Mouse (Mus musculus) small intestine, adult 10 weeks (tissue): Measurements from ENCODE around the gene Insyn1. TPM values are rescaled to one million over a fixed set of nuclear protein-coding genes. Genes with fewer than 3 reads are reported as not detected.

Experiments
- polyA plus RNA-seq: library from polyadenylated mRNA; stranded (reverse); fragments of 350-450 nt; fragmentation: Illumina TruSeq; extraction: RNeasy Lipid Tissue Mini Kit (QIAGEN cat#74804); gene quantifications from one replicate; pipeline ENCODE4 v1.2.3, GENCODE M21; 2014; ENCODE audit warnings: low replicate concordance

The Insyn1 gene
- polyA plus RNA-seq: not detected

DNA sequence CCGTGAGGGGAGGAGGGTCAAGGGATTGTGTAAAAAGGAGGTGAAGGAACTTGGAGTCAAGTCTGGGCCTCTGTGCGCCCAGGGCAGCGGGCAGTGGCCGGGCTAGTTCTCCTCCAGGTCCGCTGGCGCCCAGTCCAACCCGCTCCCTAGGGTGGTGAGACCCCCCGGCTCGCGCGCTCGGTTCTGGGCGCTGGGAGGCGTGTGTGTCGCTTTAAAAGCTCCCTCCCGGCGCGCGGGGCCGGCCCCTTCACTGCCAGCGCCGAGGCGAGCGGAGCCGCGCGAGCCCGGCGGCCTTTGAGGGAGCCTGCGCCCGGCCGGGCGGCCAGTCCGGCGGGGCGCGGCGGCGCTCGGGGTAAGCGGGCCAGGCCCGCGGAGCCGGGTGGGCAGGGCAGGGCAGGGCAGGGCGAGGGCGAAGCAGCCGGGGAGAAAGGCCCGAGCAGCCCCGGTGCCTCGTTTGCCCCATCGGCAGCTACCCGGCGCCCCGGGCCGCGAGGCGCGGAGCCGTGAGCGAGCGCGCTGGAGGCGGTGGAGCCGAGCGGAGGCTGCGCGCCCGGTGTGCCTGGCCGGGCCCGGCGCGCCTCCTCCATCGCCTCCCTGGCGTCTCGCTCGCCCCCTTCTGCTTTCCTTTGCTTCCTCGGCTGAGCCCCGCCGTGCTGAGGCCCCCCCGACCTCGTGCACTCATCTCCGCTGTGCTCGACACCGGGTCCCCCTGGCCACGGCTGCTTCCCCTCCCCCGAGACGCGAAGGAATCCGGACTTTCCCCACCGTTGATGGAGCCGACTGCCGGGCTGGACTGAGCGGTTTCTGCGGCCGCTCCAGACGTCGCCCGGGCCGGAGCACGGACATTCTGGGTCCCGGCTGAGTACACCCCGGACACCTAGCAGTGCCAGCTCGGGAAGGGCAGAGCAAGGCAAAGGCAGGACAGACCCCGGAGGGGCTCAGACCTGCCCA, at the start of gene Insyn1:
TSS of gene Insyn1 (plus strand) at position 753 of the 951 bp plus-strand sequence.

Other genes starting within 250 kb of the Insyn1 start
- 3.6 TPM for gene Pml, start 238.8 kb upstream of the Insyn1 start, polyA plus RNA-seq
- gene Stoml1, start 235.4 kb upstream of the Insyn1 start, polyA plus RNA-seq: 6.9 TPM
- 0.19 TPM for gene Loxl1, start 175.4 kb upstream of the Insyn1 start, polyA plus RNA-seq
- gene Tbc1d21, start 118.1 kb upstream of the Insyn1 start, polyA plus RNA-seq: not detected
- 1.0 TPM for gene Cd276, start 66.8 kb downstream of the Insyn1 start, polyA plus RNA-seq
- gene Nptn, start 93.6 kb downstream of the Insyn1 start, polyA plus RNA-seq: 777 TPM